Mouse (Mus musculus) monocyte, adult 5-6 weeks (primary cell): ENCODE data around the gene Fam131a. TPM values are rescaled to one million over a fixed set of nuclear protein-coding genes. Genes with fewer than 3 reads are reported as not detected.

Experiments used
- ATAC-seq: fragments of 153-309, 156-312 bp; replicated peaks from 2 replicates; pipeline ENCODE4 v1.8.0; 2017; ENCODE audit warnings: mild to moderate bottlenecking; ENCODE audit not compliant: low TSS enrichment, insufficient number of reproducible peaks, severe bottlenecking, poor library complexity, low FRiP score
- total RNA-seq: library from RNA; stranded (forward); fragments of 200-1000, 200-491, 200-594 nt; gene quantifications from 3 replicates; pipeline ENCODE4 v1.2.3, GENCODE M21; 2017

Gene Fam131a
- total RNA-seq, 1 experiment from 2014 or later = 5.8 TPM

DNA sequence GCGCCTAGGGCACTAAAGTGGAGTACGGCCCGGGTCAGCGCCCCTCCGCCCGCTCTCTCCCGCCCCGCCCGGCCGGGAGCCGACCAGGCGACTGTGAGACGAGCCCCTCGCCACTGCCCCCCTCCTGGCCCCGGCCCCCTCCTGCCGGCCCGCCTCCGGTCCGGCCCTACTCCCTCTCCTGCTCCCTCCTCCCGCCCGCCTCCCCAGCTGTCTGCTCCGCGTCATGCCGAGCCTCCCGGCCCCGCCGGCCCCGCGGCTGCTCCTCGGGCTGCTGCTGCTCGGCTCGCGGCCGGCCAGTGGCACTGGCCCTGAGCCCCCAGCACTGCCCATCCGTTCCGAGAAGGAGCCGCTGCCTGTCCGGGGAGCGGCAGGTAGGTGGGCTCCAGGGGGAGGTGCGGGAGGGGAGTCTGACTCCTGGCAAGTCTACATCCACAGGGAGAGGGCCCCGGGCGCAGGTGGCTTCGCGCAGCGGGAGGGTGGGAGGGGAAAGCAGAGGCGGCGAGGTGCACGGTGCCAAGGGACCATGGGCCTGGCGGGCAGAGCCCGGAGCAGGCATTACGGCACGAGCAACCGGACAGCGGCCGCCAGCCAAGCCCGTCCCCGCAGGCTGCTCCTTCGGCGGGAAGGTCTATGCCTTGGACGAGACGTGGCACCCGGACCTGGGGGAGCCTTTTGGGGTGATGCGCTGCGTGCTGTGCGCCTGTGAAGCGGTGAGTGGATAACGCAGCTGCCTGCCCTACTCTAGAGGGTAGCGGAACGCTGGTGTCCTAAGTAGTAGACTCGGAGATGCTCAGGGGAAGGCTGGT, 40.1 kb downstream of the Fam131a start, which contains the start of gene Chrd:
Chrd (plus strand) TSS at position 203 of the 806 bp plus-strand sequence.
- ATAC-seq = no peak

- no peak for ATAC-seq
These were observed 41.0 kb downstream of the Fam131a start, which contains the start of gene Thpo for GRCm38 (mm10) chr16:20733731-20734730. Thpo (minus strand) TSS chr16:20734511.

DNA sequence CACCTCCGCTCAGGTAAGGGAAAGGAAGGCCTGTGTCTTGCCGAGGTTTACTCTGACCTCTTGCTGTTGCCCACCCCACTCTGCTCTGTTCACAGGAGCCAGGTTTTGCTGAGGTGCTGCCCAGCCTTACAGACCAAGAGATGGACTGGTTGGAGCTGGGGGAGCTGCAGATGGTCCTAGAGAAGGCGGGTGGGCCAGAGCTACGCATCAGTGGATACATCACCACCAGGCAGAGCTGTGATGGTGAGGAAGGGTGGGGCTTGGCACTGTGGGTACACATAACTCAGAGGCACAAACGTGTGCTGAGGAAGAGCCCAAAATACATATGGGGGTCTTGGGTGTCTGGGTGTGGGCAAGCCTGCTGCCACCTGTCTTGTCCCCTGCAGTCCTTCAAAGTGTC, 42.6 kb downstream of the Fam131a start:
- ATAC-seq = no peak

DNA sequence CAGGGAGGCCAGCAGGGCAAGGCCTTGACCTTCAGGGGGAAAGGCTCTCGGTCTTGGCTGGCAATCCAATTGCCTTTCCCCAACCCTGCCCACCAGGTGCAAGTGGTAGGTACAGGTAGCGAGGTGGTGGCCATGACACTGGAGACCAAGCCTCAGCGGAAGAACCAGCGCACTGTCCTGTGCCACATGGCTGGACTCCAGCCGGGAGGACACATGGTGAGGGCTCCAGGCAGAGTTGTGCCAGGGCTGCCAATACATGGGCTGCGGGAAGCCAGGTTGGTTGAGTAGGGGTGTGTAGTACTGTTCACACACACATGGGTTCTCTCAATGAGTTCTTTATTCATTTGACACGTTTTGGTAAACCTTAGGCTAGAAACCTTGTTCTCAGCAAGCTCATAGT, 43.1 kb downstream of the Fam131a start:
- no peak for ATAC-seq

- no peak for ATAC-seq
These were observed 43.8 kb downstream of the Fam131a start for GRCm38 (mm10) chr16:20736823-20737222.

- no peak for ATAC-seq
These were observed 46.8 kb downstream of the Fam131a start for GRCm38 (mm10) chr16:20739845-20740244.

DNA sequence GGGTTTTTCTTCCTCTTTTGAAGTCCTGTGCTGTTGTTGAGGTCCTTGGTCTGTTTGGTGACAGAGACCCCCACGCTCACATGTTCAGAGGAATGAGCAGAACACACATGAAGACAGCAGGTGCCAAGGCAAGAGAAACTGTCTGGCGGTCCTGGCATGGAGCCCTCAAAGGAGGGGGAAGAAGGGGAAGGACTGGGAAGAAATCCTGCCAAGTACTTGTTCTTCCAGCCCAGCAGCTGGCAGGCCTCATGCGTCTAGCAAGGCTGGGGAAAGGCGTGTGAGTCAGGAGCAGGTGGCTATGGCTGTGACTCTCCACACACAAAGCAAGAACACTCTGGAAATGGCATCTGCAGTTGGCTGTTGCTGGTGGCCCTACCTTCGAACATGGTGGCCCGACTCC, 53.6 kb downstream of the Fam131a start:
- ATAC-seq = no peak

DNA sequence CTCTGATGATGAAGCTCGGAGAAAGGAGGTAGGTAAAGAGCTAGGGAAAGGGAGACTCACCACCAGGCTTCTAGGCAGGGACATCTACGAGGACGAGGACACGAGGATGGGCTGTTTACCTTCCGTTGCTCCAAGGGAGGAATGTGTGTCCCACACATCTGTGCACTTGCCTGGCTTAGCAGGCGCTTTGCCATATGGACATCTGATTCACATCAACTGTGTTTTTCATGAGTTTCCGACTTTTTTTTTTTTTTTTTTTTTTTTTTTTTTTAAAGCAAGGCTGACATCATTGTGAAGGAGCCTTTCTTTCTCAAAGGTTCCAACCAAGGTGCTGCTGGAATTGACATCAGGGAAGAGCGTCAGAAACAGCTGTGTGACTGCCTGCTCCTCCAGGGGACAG, 57.5 kb downstream of the Fam131a start:
- no peak for ATAC-seq

Other genes with a start within 250 kb of the Fam131a start
- 41.2 to 57.3 TPM (median 43.4 TPM) in 3 replicates for gene Eif2b5, start 194.4 kb upstream of the Fam131a start, total RNA-seq
- 2.7 to 8.4 TPM (median 5.5 TPM) in 3 replicates for gene Dvl3, start 176.3 kb upstream of the Fam131a start, total RNA-seq
- 128 to 192 TPM (median 148 TPM) in 3 replicates for gene Ap2m1, start 157.8 kb upstream of the Fam131a start, total RNA-seq
- 56.4 to 86.6 TPM (median 76.3 TPM) in 3 replicates for gene Abcf3, start 144.7 kb upstream of the Fam131a start, total RNA-seq
- gene Vwa5b2, start 103.8 kb upstream of the Fam131a start, total RNA-seq = not detected in 3 replicates
- gene Eef1akmt4, start 81.6 kb upstream of the Fam131a start, total RNA-seq = 2.4 to 3.1 TPM (median 2.5 TPM) in 3 replicates
- gene Gm49333, start 81.6 kb upstream of the Fam131a start, total RNA-seq = not detected in 3 replicates
- gene Alg3, start 81.5 kb upstream of the Fam131a start, total RNA-seq = 4.3 to 11.9 TPM (median 5.5 TPM) in 3 replicates
- 0.49 TPM in 1 of 3 replicates, not detected in the others for gene Camk2n2, start 72.0 kb upstream of the Fam131a start, total RNA-seq
- not detected in 3 replicates for gene Ece2, start 63.4 kb upstream of the Fam131a start, total RNA-seq
- 155 to 180 TPM (median 178 TPM) in 3 replicates for gene Psmd2, start 41.6 kb upstream of the Fam131a start, total RNA-seq
- gene Eif4g1, start 24.9 kb upstream of the Fam131a start, total RNA-seq = 140 to 207 TPM (median 147 TPM) in 3 replicates
- gene Polr2h, start 24.4 kb downstream of the Fam131a start, total RNA-seq = 20.0 to 31.9 TPM (median 24.4 TPM) in 3 replicates
- 0.68 TPM in 1 of 3 replicates, not detected in the others for gene Clcn2, start 24.5 kb downstream of the Fam131a start, total RNA-seq
- not detected in 3 replicates for gene Chrd, start 39.9 kb downstream of the Fam131a start, total RNA-seq
- not detected in 3 replicates for gene Thpo, start 41.3 kb downstream of the Fam131a start, total RNA-seq